Mouse (Mus musculus) myocyte (in vitro differentiated cells): ENCODE results near the gene Bag5. TPM values are rescaled to one million over a fixed set of nuclear protein-coding genes. Genes with fewer than 3 reads are reported as not detected.

Experiments used
- H3K27me3 ChIP-seq: one replicate; pipeline ENCODE4 v1.6.1; 2011; ENCODE audit not compliant: control insufficient read depth, insufficient read depth, insufficient read length
- H3K36me3 ChIP-seq: one replicate; pipeline ENCODE4 v1.6.1; 2011; ENCODE audit not compliant: control insufficient read depth, insufficient read depth
- H3K4me2 ChIP-seq: one replicate; pipeline ENCODE4 v1.6.1; 2011; ENCODE audit warnings: low read depth, control low read depth
- H3K4me3 ChIP-seq: one replicate; pipeline ENCODE4 v1.5.1; 2011; ENCODE audit warnings: mild to moderate bottlenecking, control low read depth, moderate library complexity
- H3K79me2 ChIP-seq: one replicate; pipeline ENCODE4 v1.6.1; 2011; ENCODE audit not compliant: control insufficient read depth, insufficient read depth
- H3ac ChIP-seq: one replicate; pipeline ENCODE4 v1.6.1; 2011; ENCODE audit not compliant: control insufficient read depth, insufficient read length
- CEBPB ChIP-seq: IDR thresholded peaks from 2 replicates; pipeline ENCODE4 v1.6.1; 2011; ENCODE audit warnings: mild to moderate bottlenecking, moderate library complexity; ENCODE audit not compliant: poor library complexity, insufficient read depth, severe bottlenecking
- E2F4 ChIP-seq: IDR thresholded peaks from one replicate; pipeline ENCODE4 v1.6.1; 2011; ENCODE audit warnings: mild to moderate bottlenecking, control low read depth, moderate library complexity; ENCODE audit not compliant: insufficient read depth
- MAX ChIP-seq: IDR thresholded peaks from one replicate; pipeline ENCODE4 v1.6.1; 2011; ENCODE audit warnings: low read depth, mild to moderate bottlenecking, control low read depth
- MYOD1 ChIP-seq, 3 experiments: IDR thresholded peaks; one replicate each; pipeline ENCODE4 v1.6.1; 2011; ENCODE audit warnings: control low read depth in 2 of 3, low read depth in 2 of 3, mild to moderate bottlenecking in 2 of 3, moderate library complexity in 1 of 3; ENCODE audit not compliant: insufficient read length in 2 of 3, control insufficient read depth in 1 of 3
- MYOG ChIP-seq, 3 experiments: IDR thresholded peaks; one replicate each; pipeline ENCODE4 v1.6.1; 2011; ENCODE audit warnings: control low read depth in 2 of 3, low read depth in 2 of 3, mild to moderate bottlenecking in 2 of 3; ENCODE audit not compliant: insufficient read length in 2 of 3, control insufficient read depth in 1 of 3, insufficient read depth in 1 of 3
- POLR2A ChIP-seq: IDR thresholded peaks from one replicate; pipeline ENCODE4 v1.6.1; 2011; ENCODE audit warnings: low read depth, mild to moderate bottlenecking, control low read depth, moderate library complexity; ENCODE audit not compliant: insufficient read length
- POLR2AphosphoS2 ChIP-seq: IDR thresholded peaks from one replicate; pipeline ENCODE4 v1.6.1; 2011; ENCODE audit warnings: low read depth, control low read depth; ENCODE audit not compliant: insufficient read length
- REST ChIP-seq: IDR thresholded peaks from one replicate; pipeline ENCODE4 v1.6.1; 2011; ENCODE audit warnings: mild to moderate bottlenecking, control low read depth, moderate library complexity; ENCODE audit not compliant: insufficient read depth, insufficient read length
- SRF ChIP-seq: IDR thresholded peaks from one replicate; pipeline ENCODE4 v1.6.1; 2011; ENCODE audit warnings: low read depth; ENCODE audit not compliant: control insufficient read depth, insufficient read length
- TCF12 ChIP-seq: IDR thresholded peaks from one replicate; pipeline ENCODE4 v1.6.1; 2011; ENCODE audit warnings: mild to moderate bottlenecking, control low read depth; ENCODE audit not compliant: poor library complexity, insufficient read depth, severe bottlenecking
- TCF3 ChIP-seq: IDR thresholded peaks from one replicate; pipeline ENCODE4 v1.6.1; 2011; ENCODE audit warnings: low read depth, control low read depth; ENCODE audit not compliant: insufficient read length
- USF1 ChIP-seq: IDR thresholded peaks from one replicate; pipeline ENCODE4 v1.6.1; 2011; ENCODE audit warnings: low read depth, mild to moderate bottlenecking, control low read depth, moderate library complexity
- polyA plus RNA-seq: library from polyadenylated mRNA; unstranded; fragments of >200 nt; fragmentation: generic; extraction: Trizol; gene quantifications from one replicate; pipeline ENCODE4 v1.2.1, GENCODE M21; 2012; ENCODE audit warnings: missing spikeins

The Bag5 gene
- polyA plus RNA-seq, 1 experiment: 20.3 TPM

GRCm38 (mm10) chr12:111677421-111677820 lies 35.6 kb downstream of the Bag5 start:
- H3K27me3 ChIP-seq: no peaks in the 10 kb centered on the region
- H3K4me2 ChIP-seq: peak overlapping the region; percentile 78

GRCm38 (mm10) chr12:111675797-111676580 lies 37.1 kb downstream of the Bag5 start:
- no peaks in the 10 kb centered on the region for H3K27me3 ChIP-seq
- H3K79me2 ChIP-seq: peaks cover 15% of the 10 kb centered on the region
- peak overlapping the region; percentile 4 for H3K4me2 ChIP-seq
- no peaks in the 10 kb centered on the region for H3K36me3 ChIP-seq
- TF ChIP-seq TCF3 (no peak), TCF12 (no peak), MAX (no peak), REST (no peak), E2F4 (no peak), USF1 (no peak), CEBPB (no peak)
- no peak overlapping the region for H3ac ChIP-seq
- no peak overlapping the region for H3K4me3 ChIP-seq

More at GRCm38 (mm10) chr12:111677421-111677820, 35.6 kb downstream of the Bag5 start:
- peak overlapping the region; percentile 1 for H3ac ChIP-seq
- H3K4me3 ChIP-seq: peak overlapping the region; percentile 88
- H3K79me2 ChIP-seq: peaks cover 15% of the 10 kb centered on the region
- TF ChIP-seq USF1 (no peak), MYOG (IDR thresholded peaks at IDR 0.05; ENCODE audit: control insufficient read depth in 1 of 3, insufficient read depth in 1 of 3, insufficient read length in 2 of 3, low read depth in 2 of 3) (no peak), POLR2A (no peak), REST (no peak), POLR2AphosphoS2 (no peak), MAX (no peak), E2F4 (no peak), TCF3 (no peak), SRF (no peak), TCF12 (no peak), CEBPB (no peak), MYOD1 (IDR thresholded peaks at IDR 0.05; ENCODE audit: control insufficient read depth in 1 of 3, insufficient read length in 2 of 3, low read depth in 2 of 3) (no peak)
- no peaks in the 10 kb centered on the region for H3K36me3 ChIP-seq

GRCm38 (mm10) chr12:111674850-111675486 lies 38.1 kb downstream of the Bag5 start:
- Histone ChIP-seq H3ac (no peak overlapping the region), H3K36me3 (no peaks in the 10 kb centered on the region), H3K4me2 (peak overlapping the region; percentile 4), H3K79me2 (peaks cover 15% of the 10 kb centered on the region), H3K4me3 (no peak overlapping the region), H3K27me3 (no peaks in the 10 kb centered on the region)
- TF ChIP-seq SRF: no peak
- TF ChIP-seq TCF3: peak; percentile 11
- no peak for TF ChIP-seq CEBPB
- TF ChIP-seq MYOD1 (IDR thresholded peaks at IDR 0.05; ENCODE audit: control insufficient read depth in 1 of 3, insufficient read length in 2 of 3, low read depth in 2 of 3): peak in 2 of 3 experiments; percentile 56 to 75
- TF ChIP-seq MAX: no peak
- TF ChIP-seq TCF12: no peak
- TF ChIP-seq POLR2AphosphoS2: no peak
- no peak for TF ChIP-seq USF1
- TF ChIP-seq REST: no peak
- peak in 1 of 3 experiments; percentile 75 for TF ChIP-seq MYOG (IDR thresholded peaks at IDR 0.05; ENCODE audit: control insufficient read depth in 1 of 3, insufficient read depth in 1 of 3, insufficient read length in 2 of 3, low read depth in 2 of 3)

- Histone ChIP-seq H3K4me2 (peak overlapping the region; percentile 91), H3K27me3 (no peaks in the 10 kb centered on the region), H3K36me3 (no peaks in the 10 kb centered on the region), H3K79me2 (no peaks in the 10 kb centered on the region), H3K4me3 (peak overlapping the region; percentile 30), H3ac (no peak overlapping the region)
- TF ChIP-seq SRF: no peak
- no peak for TF ChIP-seq POLR2A
- no peak for TF ChIP-seq TCF12
- no peak for TF ChIP-seq POLR2AphosphoS2
- no peak for TF ChIP-seq CEBPB
- TF ChIP-seq E2F4: no peak
- no peak for TF ChIP-seq REST
These were observed 40.5 kb downstream of the Bag5 start for GRCm38 (mm10) chr12:111672581-111672980.

GRCm38 (mm10) chr12:111672176-111672575 lies 40.9 kb downstream of the Bag5 start, which contains the start of gene Ckb:
TSS of gene Ckb (minus strand) at chr12:111672338.
- TF ChIP-seq CEBPB: no peak
- TF ChIP-seq REST: peak; percentile 50
- TF ChIP-seq TCF12: no peak
- TF ChIP-seq USF1: no peak
- no peak for TF ChIP-seq MAX
- no peak for TF ChIP-seq TCF3
- peak; percentile 83 for TF ChIP-seq POLR2AphosphoS2
- TF ChIP-seq MYOG (IDR thresholded peaks at IDR 0.05; ENCODE audit: control insufficient read depth in 1 of 3, insufficient read depth in 1 of 3, insufficient read length in 2 of 3, low read depth in 2 of 3): no peak
- TF ChIP-seq E2F4: no peak
- peak; percentile 85 for TF ChIP-seq POLR2A
- TF ChIP-seq MYOD1 (IDR thresholded peaks at IDR 0.05; ENCODE audit: control insufficient read depth in 1 of 3, insufficient read length in 2 of 3, low read depth in 2 of 3): no peak
- TF ChIP-seq SRF: no peak
- Histone ChIP-seq H3K79me2 (no peaks in the 10 kb centered on the region), H3K27me3 (no peaks in the 10 kb centered on the region), H3ac (no peak within 1 kb of the TSS), H3K4me3 (peak within 1 kb of the TSS; percentile 30), H3K4me2 (peak within 1 kb of the TSS; percentile 91), H3K36me3 (no peaks in the 10 kb centered on the region)
